Mouse (Mus musculus): ENCODE data around the gene Pnck.

GRCm38 (mm10) chrX:73619401-73619800 lies 40.5 kb downstream of the Pnck start:
- TF ChIP-seq TAL1 (IDR thresholded peaks at IDR 0.05; ENCODE audit: low read length) (no peak), GATA1 (IDR thresholded peaks at IDR 0.05; ENCODE audit: low read length) (no peak)
